Mouse (Mus musculus): ENCODE data around the gene Fbxo2. TPM values are rescaled to one million over a fixed set of nuclear protein-coding genes. Genes with fewer than 3 reads are reported as not detected.
A peak's percentile ranks its signal among the peaks of the same experiment; 100 is the strongest.

Gene Fbxo2
- total and polyA plus RNA-seq, 2 experiments: 0.18 to 0.23 TPM

- DNase-seq (ENCODE audit: extremely low read depth, low read depth, low spot score): peak; percentile 38
These were observed 5.4 kb upstream of the Fbxo2 start for GRCm38 (mm10) chr4:148154982-148155381.

GRCm38 (mm10) chr4:148158436-148159348 is 1.7 kb upstream of the Fbxo2 start:
- H3K36me3 ChIP-seq (ENCODE audit: control insufficient read depth, insufficient read depth, low read length): no peaks in the 10 kb centered on the region
- no peaks in the 10 kb centered on the region for H3K79me2 ChIP-seq (ENCODE audit: control insufficient read depth, insufficient read depth, low read length)
- H3K27me3 ChIP-seq (ENCODE audit: control insufficient read depth, insufficient read depth, low read length): peaks cover 6% of the 10 kb centered on the region; the same call in 1 of the 2 replicates
- H3K4me3 ChIP-seq (ENCODE audit: insufficient read depth, low read depth, low read length): 0 out of 2 replicates have a peak overlapping the region, but pooled peaks have one; percentile 9
- no peak overlapping the region for H3K9ac ChIP-seq (ENCODE audit: low read depth, low read length)
- H3K4me1 ChIP-seq (ENCODE audit: control insufficient read depth, insufficient read depth, low read length): peaks cover 10% of the 10 kb centered on the region; the same call in 1 of the 2 replicates
- TF ChIP-seq POLR2A (IDR thresholded peaks at IDR 0.05; ENCODE audit: extremely low read depth, insufficient read depth, low read length): no peak
- TF ChIP-seq CTCF (IDR thresholded peaks at IDR 0.05; ENCODE audit: low read depth, low read length): no peak
- H3K27ac ChIP-seq (replicated peaks; ENCODE audit: insufficient read depth, low read depth, low read length): no peak overlapping the region
- 68% methylated on average over 27 of the region's 27 CpGs for WGBS
- DNase-seq (ENCODE audit: extremely low read depth, low read depth, low spot score): no peak

More at GRCm38 (mm10) chr4:148154982-148155381, 5.4 kb upstream of the Fbxo2 start:
- TF ChIP-seq CTCF (IDR thresholded peaks at IDR 0.05; ENCODE audit: low read depth, low read length) (peak; percentile 38; the same call in 1 of the 2 replicates), POLR2A (IDR thresholded peaks at IDR 0.05; ENCODE audit: extremely low read depth, insufficient read depth, low read length) (no peak)
- no peak overlapping the region for H3K4me3 ChIP-seq (ENCODE audit: insufficient read depth, low read depth, low read length)
- peaks cover 13% of the 10 kb centered on the region for H3K4me1 ChIP-seq (ENCODE audit: control insufficient read depth, insufficient read depth, low read length)
- no peaks in the 10 kb centered on the region for H3K79me2 ChIP-seq (ENCODE audit: control insufficient read depth, insufficient read depth, low read length)
- H3K9ac ChIP-seq (ENCODE audit: low read depth, low read length): no peak overlapping the region
- no peaks in the 10 kb centered on the region for H3K27me3 ChIP-seq (ENCODE audit: control insufficient read depth, insufficient read depth, low read length)
- no peak overlapping the region for H3K27ac ChIP-seq (replicated peaks; ENCODE audit: insufficient read depth, low read depth, low read length)
- 49% methylated on average over 3 of the region's 3 CpGs for whole genome bisulfite sequencing
- H3K36me3 ChIP-seq (ENCODE audit: control insufficient read depth, insufficient read depth, low read length): no peaks in the 10 kb centered on the region

GRCm38 (mm10) chr4:148159544-148160435 is 631 bp upstream of the Fbxo2 start:
- peaks cover 11% of the 10 kb centered on the region for H3K4me1 ChIP-seq (ENCODE audit: control insufficient read depth, insufficient read depth, low read length)
- H3K27ac ChIP-seq (replicated peaks; ENCODE audit: insufficient read depth, low read depth, low read length): peak overlapping the region; percentile 14; the same call in 1 of the 2 replicates
- 0 out of 2 replicates have a peak, but pooled peaks have one; percentile 6 for TF ChIP-seq POLR2A (IDR thresholded peaks at IDR 0.05; ENCODE audit: extremely low read depth, insufficient read depth, low read length)
- TF ChIP-seq CTCF (IDR thresholded peaks at IDR 0.05; ENCODE audit: low read depth, low read length): peak; percentile 27; the same call in 1 of the 2 replicates
- WGBS: under 1% methylated on average over 51 of the region's 55 CpGs
- H3K9ac ChIP-seq (ENCODE audit: low read depth, low read length): peak overlapping the region; percentile 70
- no peaks in the 10 kb centered on the region for H3K36me3 ChIP-seq (ENCODE audit: control insufficient read depth, insufficient read depth, low read length)
- H3K27me3 ChIP-seq (ENCODE audit: control insufficient read depth, insufficient read depth, low read length): peaks cover 6% of the 10 kb centered on the region; the same call in 1 of the 2 replicates
- no peaks in the 10 kb centered on the region for H3K79me2 ChIP-seq (ENCODE audit: control insufficient read depth, insufficient read depth, low read length)
- H3K4me3 ChIP-seq (ENCODE audit: insufficient read depth, low read depth, low read length): peak overlapping the region; percentile 59
- peak; percentile 88 for DNase-seq (ENCODE audit: extremely low read depth, low read depth, low spot score)

GRCm38 (mm10) chr4:148164002-148164439 is 3.6 kb downstream of the Fbxo2 start:
- WGBS: 1% methylated on average over 29 of the region's 29 CpGs
- H3K36me3 ChIP-seq (ENCODE audit: control insufficient read depth, insufficient read depth, low read length): no peaks in the 10 kb centered on the region
- H3K27ac ChIP-seq (replicated peaks; ENCODE audit: insufficient read depth, low read depth, low read length): no peak overlapping the region
- TF ChIP-seq CTCF (IDR thresholded peaks at IDR 0.05; ENCODE audit: low read depth, low read length): peak; percentile 94
- no peak for TF ChIP-seq POLR2A (IDR thresholded peaks at IDR 0.05; ENCODE audit: extremely low read depth, insufficient read depth, low read length)
- H3K9ac ChIP-seq (ENCODE audit: low read depth, low read length): peak overlapping the region; percentile 27; the same call in 1 of the 2 replicates
- H3K4me3 ChIP-seq (ENCODE audit: insufficient read depth, low read depth, low read length): peak overlapping the region; percentile 13; the same call in 1 of the 2 replicates
- H3K27me3 ChIP-seq (ENCODE audit: control insufficient read depth, insufficient read depth, low read length): peaks cover 14% of the 10 kb centered on the region
- H3K4me1 ChIP-seq (ENCODE audit: control insufficient read depth, insufficient read depth, low read length): peaks cover 5% of the 10 kb centered on the region
- peak; percentile 79 for DNase-seq (ENCODE audit: extremely low read depth, low read depth, low spot score)
- no peaks in the 10 kb centered on the region for H3K79me2 ChIP-seq (ENCODE audit: control insufficient read depth, insufficient read depth, low read length)

- no peak for DNase-seq (ENCODE audit: extremely low read depth, low read depth, low spot score)
- Histone ChIP-seq H3K9ac (ENCODE audit: low read depth, low read length) (no peak overlapping the region), H3K27ac (replicated peaks; ENCODE audit: insufficient read depth, low read depth, low read length) (no peak overlapping the region), H3K79me2 (ENCODE audit: control insufficient read depth, insufficient read depth, low read length) (no peaks in the 10 kb centered on the region), H3K36me3 (ENCODE audit: control insufficient read depth, insufficient read depth, low read length) (no peaks in the 10 kb centered on the region), H3K4me1 (ENCODE audit: control insufficient read depth, insufficient read depth, low read length) (peaks cover 3% of the 10 kb centered on the region), H3K27me3 (ENCODE audit: control insufficient read depth, insufficient read depth, low read length) (peaks cover 15% of the 10 kb centered on the region), H3K4me3 (ENCODE audit: insufficient read depth, low read depth, low read length) (no peak overlapping the region)
- TF ChIP-seq CTCF (IDR thresholded peaks at IDR 0.05; ENCODE audit: low read depth, low read length): no peak
- no peak for TF ChIP-seq POLR2A (IDR thresholded peaks at IDR 0.05; ENCODE audit: extremely low read depth, insufficient read depth, low read length)
- WGBS: 5% methylated on average over 16 of the region's 16 CpGs
These were observed 4.0 kb downstream of the Fbxo2 start for GRCm38 (mm10) chr4:148164461-148164860.
